Mouse (Mus musculus): ENCODE data around the gene Tmem220.

DNA sequence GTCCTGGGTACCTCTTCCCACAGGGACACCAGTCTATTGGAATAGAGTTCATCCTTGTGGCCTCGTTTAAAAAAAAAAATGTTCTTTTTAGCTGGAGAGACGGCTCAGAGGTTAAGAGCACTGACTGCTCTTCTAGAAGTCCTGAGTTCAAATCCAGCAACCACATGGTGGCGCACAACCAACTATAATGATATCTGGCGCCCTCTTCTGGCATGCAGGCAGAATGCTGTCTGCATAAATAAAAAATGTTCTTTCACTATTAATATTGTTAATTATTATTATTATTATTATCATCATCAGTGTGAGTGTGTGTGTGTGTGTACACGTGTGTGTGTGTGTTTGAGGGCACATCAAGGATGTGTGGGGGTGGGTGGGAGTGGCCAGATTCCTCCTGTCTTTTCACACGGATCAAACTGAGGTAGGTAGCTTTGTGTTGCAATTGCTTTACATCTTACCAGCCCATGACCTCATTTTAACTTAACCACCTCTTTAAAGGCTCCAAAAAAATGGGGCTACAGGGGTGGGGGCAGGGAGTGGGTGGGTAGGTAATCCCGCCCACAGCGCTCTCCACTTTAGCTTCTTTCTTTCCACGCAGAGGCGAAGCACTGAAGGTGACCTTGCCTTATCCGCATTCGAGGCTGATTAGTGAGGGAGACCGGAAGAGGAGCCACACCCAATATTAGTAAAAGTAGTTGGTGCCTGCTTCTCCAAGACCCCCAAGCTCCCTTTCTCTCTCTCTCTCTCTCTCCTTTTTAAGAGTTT lies 2.4 kb upstream of the Tmem220 start:
- TF ChIP-seq CTCF (IDR thresholded peaks at IDR 0.05; ENCODE audit: low read depth, low read length) (peak; percentile 44; the same call in 1 of the 2 replicates), POLR2A (IDR thresholded peaks at IDR 0.05; ENCODE audit: extremely low read depth, insufficient read depth, low read length) (no peak)
